Mouse (Mus musculus) small intestine, adult 2 months (tissue): Measurements from ENCODE around the gene Zfp369. TPM values are rescaled to one million over a fixed set of nuclear protein-coding genes. Genes with fewer than 3 reads are reported as not detected.

Experiments
- H3K27ac ChIP-seq: fragments of 200-500 bp; 2 replicates; pipeline ENCODE4 v1.5.1; 2012; ENCODE audit warnings: low read depth, low read length, control low read depth, inconsistent platforms; ENCODE audit not compliant: insufficient read depth
- H3K27me3 ChIP-seq: fragments of 200-500 bp; 2 replicates; pipeline ENCODE4 v1.6.1; 2012; ENCODE audit warnings: mild to moderate bottlenecking, moderate library complexity, low read length, inconsistent platforms; ENCODE audit not compliant: control insufficient read depth, insufficient read depth
- H3K36me3 ChIP-seq: fragments of 200-500 bp; 2 replicates; pipeline ENCODE4 v1.6.1; 2012; ENCODE audit warnings: mild to moderate bottlenecking, low read length, control low read depth, inconsistent platforms; ENCODE audit not compliant: control insufficient read depth, insufficient read depth
- H3K4me1 ChIP-seq: fragments of 200-500 bp; 2 replicates; pipeline ENCODE4 v1.6.1; 2012; ENCODE audit warnings: low read length, inconsistent platforms, mixed read lengths; ENCODE audit not compliant: control insufficient read depth, insufficient read depth, insufficient read length
- H3K4me3 ChIP-seq: fragments of 200-500 bp; 2 replicates; pipeline ENCODE4 v1.5.1; 2012; ENCODE audit warnings: low read depth, mild to moderate bottlenecking, control low read depth, inconsistent platforms, low read length, moderate library complexity
- CTCF ChIP-seq: fragments of 200-500 bp; IDR thresholded peaks from 2 replicates; pipeline ENCODE4 v1.5.1; 2012; ENCODE audit warnings: low read depth, mild to moderate bottlenecking, control low read depth, inconsistent platforms, low read length, moderate library complexity, mixed read lengths; ENCODE audit not compliant: insufficient replicate concordance, insufficient read length; ENCODE audit errors: extremely low read depth
- POLR2A ChIP-seq: fragments of 200-500 bp; IDR thresholded peaks from 2 replicates; pipeline ENCODE4 v1.6.1; 2012; ENCODE audit warnings: low read depth, mild to moderate bottlenecking, control low read depth, inconsistent platforms, low read length, moderate library complexity
- WGBS: fragments of 180-500 bp; shearing (Covaris S2); methylation state at CpG from one replicate; pipeline ENCODE4 v1.1.7; 2018; 5-methylcytosine and 5-hydroxymethylcytosine counted together
- polyA plus RNA-seq: library from polyadenylated mRNA; depleted of rRNA; stranded (reverse); fragments of >200 nt; gene quantifications from 2 replicates; pipeline ENCODE4 v1.2.3, GENCODE M21; 2012; rRNA removed

Gene Zfp369
- polyA plus RNA-seq = 2.5 and 6.9 TPM in 2 replicates

DNA sequence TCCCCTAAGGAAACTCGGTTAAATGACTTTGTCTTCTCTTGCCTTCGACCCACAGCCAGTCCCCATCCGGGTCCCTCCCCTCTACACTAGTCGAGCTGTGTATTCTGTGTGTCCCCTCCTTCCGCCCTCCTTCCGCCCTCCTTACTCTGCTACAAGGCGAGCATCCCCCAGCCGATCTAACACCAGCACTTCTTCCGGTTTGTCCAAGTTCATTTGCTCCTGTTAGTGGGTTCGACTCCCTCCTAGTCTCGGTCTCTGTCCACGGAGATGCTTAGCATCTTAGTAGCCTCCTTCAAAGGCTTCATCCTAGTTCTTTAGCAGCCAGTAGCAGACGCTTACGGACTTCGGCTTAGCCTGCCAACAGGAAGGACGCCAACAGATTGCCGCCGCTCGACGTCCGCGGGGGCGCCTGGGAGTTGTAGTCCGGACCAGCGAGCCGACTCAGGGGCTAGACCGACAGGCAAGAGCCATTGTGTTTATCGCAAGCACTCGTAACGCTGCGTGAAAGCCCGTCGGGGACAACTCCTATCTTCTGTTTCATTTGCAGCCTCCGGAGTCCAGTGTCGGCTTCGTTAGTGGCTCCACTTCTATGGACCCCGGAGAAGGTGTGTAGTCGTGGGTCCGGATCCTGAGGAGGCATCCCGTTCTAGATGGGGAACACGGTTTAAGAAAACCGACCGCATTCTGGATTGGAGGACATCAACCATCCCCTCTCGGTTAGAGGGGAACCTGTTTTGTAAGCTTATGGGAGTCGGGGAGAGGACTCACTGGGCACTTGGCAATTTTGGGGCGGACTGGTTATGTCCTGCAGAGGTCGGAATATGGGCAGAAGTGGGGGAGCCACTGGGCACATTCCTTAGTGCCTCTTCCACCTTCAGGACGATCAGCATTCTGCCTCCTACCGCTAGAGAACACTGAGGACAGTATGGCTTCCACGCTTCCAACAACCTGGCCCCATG lies at the start of gene Zfp369:
Gene Zfp369, plus strand, starts transcription at position 432 of the 959 bp plus-strand sequence.
- TF ChIP-seq CTCF = no peak
- TF ChIP-seq POLR2A = peak; percentile 45
- Histone ChIP-seq H3K27me3 (no peaks in the 10 kb centered on the region), H3K4me1 (no peaks in the 10 kb centered on the region), H3K27ac (peak within 1 kb of the TSS; percentile 93), H3K4me3 (peak within 1 kb of the TSS; percentile 88), H3K36me3 (no peaks in the 10 kb centered on the region)
- WGBS = under 1% methylated on average over 50 of the region's 50 CpGs

DNA sequence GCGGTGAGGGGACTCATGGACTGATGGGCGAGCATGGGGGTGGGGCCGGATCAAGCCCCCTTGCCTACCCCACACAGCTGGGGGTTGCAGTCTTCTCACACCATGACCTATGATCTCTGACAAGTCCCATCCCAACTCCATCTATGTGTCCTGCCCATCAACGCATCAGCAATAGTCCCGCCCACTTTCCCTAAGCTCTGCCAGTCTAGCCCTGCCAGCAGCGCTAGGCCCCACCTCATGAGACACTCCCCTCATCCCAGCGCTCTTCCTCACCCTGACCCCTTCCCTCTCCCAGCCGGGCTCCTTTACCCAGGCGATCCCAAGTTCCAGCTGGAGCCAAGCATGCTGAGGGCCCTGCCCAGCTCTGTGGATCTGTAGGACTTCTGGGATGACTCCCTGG lies 41.4 kb upstream of the Zfp369 start:
- WGBS = 72% methylated on average over 9 of the region's 9 CpGs
- Histone ChIP-seq H3K36me3 (no peaks in the 10 kb centered on the region), H3K4me1 (peaks cover 7% of the 10 kb centered on the region), H3K27ac (no peak overlapping the region), H3K27me3 (no peaks in the 10 kb centered on the region), H3K4me3 (no peak overlapping the region)
- no peak for TF ChIP-seq CTCF
- no peak for TF ChIP-seq POLR2A

DNA sequence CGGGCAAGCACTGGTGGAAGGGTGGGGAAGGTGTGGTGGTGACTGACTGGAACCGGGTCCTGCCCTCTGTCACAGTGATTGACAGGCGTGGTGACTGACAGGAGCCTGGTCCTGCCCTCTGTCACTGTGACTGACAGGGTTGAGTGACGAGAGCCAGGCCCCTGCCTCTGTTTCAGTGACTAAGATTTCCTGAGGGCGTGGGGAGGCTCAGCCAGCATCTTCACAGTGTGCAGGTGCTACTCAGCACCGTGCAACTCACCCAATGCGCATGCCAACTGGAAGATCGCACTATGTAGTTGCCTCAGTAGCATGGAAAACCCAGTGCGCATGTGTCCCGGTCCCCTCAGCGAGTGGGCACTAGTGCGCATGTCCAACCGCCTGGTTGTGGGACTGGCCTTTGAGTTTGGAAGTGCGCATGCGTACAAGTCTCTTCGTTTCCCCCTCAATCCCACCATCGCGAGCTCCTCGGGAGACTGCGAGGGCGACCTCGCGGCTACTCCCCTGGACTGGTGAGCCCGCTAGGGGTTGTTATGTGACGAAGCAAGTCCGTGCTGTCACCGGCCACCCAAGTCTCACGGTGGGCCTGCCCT lies 38.0 kb upstream of the Zfp369 start:
- peak overlapping the region; percentile 88 for H3K27ac ChIP-seq
- no peaks in the 10 kb centered on the region for H3K36me3 ChIP-seq
- TF ChIP-seq CTCF = no peak
- TF ChIP-seq POLR2A = no peak; the same call in 1 of the 2 replicates
- WGBS = under 1% methylated on average over 28 of the region's 28 CpGs
- H3K4me3 ChIP-seq = peak overlapping the region; percentile 94
- H3K27me3 ChIP-seq = no peaks in the 10 kb centered on the region
- H3K4me1 ChIP-seq = peaks cover 11% of the 10 kb centered on the region

DNA sequence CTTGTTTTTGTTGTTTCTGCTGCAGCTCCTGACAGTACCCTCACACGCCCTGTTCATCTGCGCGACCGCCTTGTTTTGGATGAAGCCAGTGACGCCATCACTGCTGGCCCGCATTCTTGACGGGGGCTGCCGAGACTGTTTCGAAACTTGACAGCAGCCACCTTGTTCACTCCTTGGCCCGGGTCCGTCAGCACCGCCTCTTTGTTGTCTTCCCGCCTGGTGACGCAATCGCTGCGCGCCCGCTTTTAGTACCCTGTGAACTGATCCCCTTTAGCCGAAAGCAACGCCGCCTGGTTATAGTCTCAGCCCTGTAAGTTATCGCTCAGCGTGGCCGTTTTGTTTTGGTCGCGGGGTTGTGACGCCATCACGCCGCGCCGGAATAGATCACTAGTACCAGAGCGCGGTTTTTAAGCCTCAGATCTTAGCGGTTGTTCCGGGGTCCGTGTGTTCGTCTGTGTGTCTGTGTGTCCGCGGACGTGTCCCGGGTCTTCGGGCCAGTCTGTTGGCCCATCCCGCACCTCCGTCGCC lies 37.5 kb upstream of the Zfp369 start:
- no peak for TF ChIP-seq CTCF
- peak; percentile 29 for TF ChIP-seq POLR2A

GRCm38 (mm10) chr13:65241627-65242318 lies 36.8 kb upstream of the Zfp369 start:
- Histone ChIP-seq H3K4me1 (peaks cover 11% of the 10 kb centered on the region), H3K27me3 (no peaks in the 10 kb centered on the region), H3K4me3 (peak overlapping the region; percentile 94), H3K36me3 (no peaks in the 10 kb centered on the region), H3K27ac (peak overlapping the region; percentile 88; the same call in 1 of the 2 replicates)
- 2% methylated on average over 51 of the region's 51 CpGs for WGBS
- no peak for TF ChIP-seq CTCF
- TF ChIP-seq POLR2A = 0 out of 2 replicates have a peak, but pooled peaks have one; percentile 6

More for the DNA sequence above, 37.5 kb upstream of the Zfp369 start:
- H3K36me3 ChIP-seq = no peaks in the 10 kb centered on the region
- peaks cover 11% of the 10 kb centered on the region for H3K4me1 ChIP-seq
- peak overlapping the region; percentile 88 for H3K27ac ChIP-seq
- under 1% methylated on average over 45 of the region's 45 CpGs for WGBS
- H3K27me3 ChIP-seq = no peaks in the 10 kb centered on the region
- H3K4me3 ChIP-seq = peak overlapping the region; percentile 94

DNA sequence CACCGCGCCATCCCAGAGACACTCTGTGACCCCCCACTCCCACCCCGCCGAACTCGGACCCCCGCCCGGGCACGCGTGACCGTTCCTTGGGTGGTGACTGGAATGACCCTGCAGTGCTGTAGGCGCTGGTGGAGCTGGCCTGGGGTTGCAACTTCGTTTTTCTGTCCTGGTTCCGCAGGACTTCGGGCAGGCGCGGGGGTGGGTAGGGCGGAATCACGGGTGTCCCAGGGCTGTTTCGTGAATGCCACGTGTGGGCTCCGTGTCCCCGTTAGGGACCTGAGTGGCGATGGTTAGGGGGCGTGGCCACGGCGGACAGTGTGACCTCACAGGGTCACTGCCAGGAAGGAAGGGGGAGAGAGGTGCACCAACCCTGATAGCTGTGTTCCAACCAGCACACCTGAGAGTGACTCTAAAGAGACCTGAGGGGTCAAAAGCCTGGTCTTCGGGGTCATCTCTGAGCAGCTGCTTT lies 36.3 kb upstream of the Zfp369 start:
- H3K4me1 ChIP-seq = peaks cover 11% of the 10 kb centered on the region
- H3K4me3 ChIP-seq = peak overlapping the region; percentile 94
- no peaks in the 10 kb centered on the region for H3K27me3 ChIP-seq
- no peak overlapping the region for H3K27ac ChIP-seq
- TF ChIP-seq POLR2A = no peak
- no peak for TF ChIP-seq CTCF
- WGBS = 29% methylated on average over 27 of the region's 27 CpGs
- no peaks in the 10 kb centered on the region for H3K36me3 ChIP-seq
